Mouse (Mus musculus) C2C12 (cell line): ENCODE results near the gene H2-Aa. TPM values are rescaled to one million over a fixed set of nuclear protein-coding genes. Genes with fewer than 3 reads are reported as not detected.

ENCODE experiments used
- H3K27me3 ChIP-seq: one replicate; pipeline ENCODE4 v1.6.1; 2011; ENCODE audit not compliant: control insufficient read depth, insufficient read depth, insufficient read length
- H3K36me3 ChIP-seq: one replicate; pipeline ENCODE4 v1.6.1; 2011; ENCODE audit not compliant: control insufficient read depth, insufficient read depth
- H3K4me3 ChIP-seq: one replicate; pipeline ENCODE4 v1.5.1; 2011; ENCODE audit warnings: mild to moderate bottlenecking, control low read depth; ENCODE audit not compliant: poor library complexity, insufficient read depth, severe bottlenecking
- H3K79me2 ChIP-seq: one replicate; pipeline ENCODE4 v1.6.1; 2011; ENCODE audit not compliant: control insufficient read depth, insufficient read depth
- H3K79me3 ChIP-seq: one replicate; pipeline ENCODE4 v1.6.1; 2011; ENCODE audit warnings: low read depth, control low read depth
- H3ac ChIP-seq: one replicate; pipeline ENCODE3; 2011; ENCODE audit warnings: low read depth; ENCODE audit not compliant: control insufficient read depth, insufficient read length
- CEBPB ChIP-seq: IDR thresholded peaks from one replicate; pipeline ENCODE4 v1.6.1; 2011; ENCODE audit warnings: low read depth, mild to moderate bottlenecking, control low read depth, moderate library complexity
- CTCF ChIP-seq: IDR thresholded peaks from one replicate; pipeline ENCODE4 v1.5.1; 2011; ENCODE audit not compliant: control insufficient read depth, insufficient read depth, insufficient read length
- FOSL1 ChIP-seq: IDR thresholded peaks from one replicate; pipeline ENCODE4 v1.8.0; 2011; ENCODE audit warnings: mild to moderate bottlenecking, low read length; ENCODE audit not compliant: poor library complexity, insufficient read depth, severe bottlenecking
- MAX ChIP-seq: IDR thresholded peaks from one replicate; pipeline ENCODE4 v1.6.1; 2011; ENCODE audit warnings: mild to moderate bottlenecking, control low read depth
- MYOD1 ChIP-seq: IDR thresholded peaks from one replicate; pipeline ENCODE4 v1.6.1; 2011; ENCODE audit warnings: low read depth; ENCODE audit not compliant: control insufficient read depth, insufficient read length
- MYOG ChIP-seq: IDR thresholded peaks from one replicate; pipeline ENCODE4 v1.6.1; 2011; ENCODE audit not compliant: control insufficient read depth, insufficient read length; ENCODE audit errors: extremely low read depth
- USF1 ChIP-seq: IDR thresholded peaks from one replicate; pipeline ENCODE4 v1.6.1; 2011; ENCODE audit warnings: low read depth, mild to moderate bottlenecking, control low read depth, moderate library complexity
- polyA plus RNA-seq: library from polyadenylated mRNA; unstranded; fragments of >200 nt; fragmentation: generic; extraction: Trizol; gene quantifications from one replicate; pipeline ENCODE4 v1.2.1, GENCODE M21; 2012; ENCODE audit warnings: missing spikeins

Gene H2-Aa
- polyA plus RNA-seq, 1 experiment: not detected

DNA sequence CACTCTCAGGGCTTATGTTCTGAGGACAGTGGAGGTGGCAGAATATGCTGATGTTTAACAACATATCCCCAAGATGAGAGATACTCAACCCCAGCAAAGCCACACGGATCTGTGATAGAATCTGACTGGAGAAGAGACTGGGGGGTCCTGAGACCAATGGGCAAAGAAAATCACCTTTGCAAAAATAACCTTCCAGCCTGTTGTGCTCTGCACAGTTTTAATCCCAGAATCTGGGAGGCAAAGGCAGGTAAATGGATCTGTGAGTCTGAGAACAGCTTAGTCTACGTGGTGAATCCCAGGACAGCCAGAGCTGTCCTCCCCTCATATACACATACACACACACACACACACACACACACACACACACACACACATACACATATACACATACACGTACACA is 38.3 kb downstream of the H2-Aa start:
- Histone ChIP-seq H3K79me3 (no peaks in the 10 kb centered on the region), H3K36me3 (no peaks in the 10 kb centered on the region), H3K4me3 (no peak overlapping the region), H3K79me2 (no peaks in the 10 kb centered on the region), H3K27me3 (peaks cover 15% of the 10 kb centered on the region), H3ac (no peak overlapping the region)
- TF ChIP-seq CEBPB (no peak), CTCF (no peak), FOSL1 (no peak)

DNA sequence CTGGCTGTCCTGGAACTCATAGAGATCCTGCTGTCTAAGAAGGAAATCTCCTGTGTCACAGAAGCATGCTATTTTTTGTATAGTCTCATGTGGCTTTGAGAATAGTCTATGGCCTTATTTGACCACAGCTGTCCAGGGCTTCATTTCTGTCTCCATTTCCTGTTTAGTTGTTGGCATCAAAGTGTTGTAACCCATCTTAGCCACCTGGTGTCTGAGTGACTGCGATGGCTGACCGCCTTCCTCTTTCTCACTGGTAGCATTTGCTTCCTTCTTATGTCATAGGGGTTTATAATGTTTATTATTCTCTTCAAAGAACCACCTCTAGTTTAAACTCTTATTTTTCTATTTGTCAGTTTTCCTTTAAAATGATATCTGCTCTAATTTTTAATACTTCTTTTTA is 38.9 kb downstream of the H2-Aa start:
- Histone ChIP-seq H3K4me3 (no peak overlapping the region), H3K79me2 (no peaks in the 10 kb centered on the region), H3K36me3 (no peaks in the 10 kb centered on the region), H3K79me3 (no peaks in the 10 kb centered on the region), H3ac (no peak overlapping the region), H3K27me3 (peaks cover 15% of the 10 kb centered on the region)
- TF ChIP-seq CEBPB (no peak), MYOD1 (no peak), MYOG (no peak), CTCF (no peak), MAX (no peak), FOSL1 (no peak), USF1 (no peak)

- peaks cover 15% of the 10 kb centered on the region for H3K27me3 ChIP-seq
- no peak overlapping the region for H3ac ChIP-seq
- H3K4me3 ChIP-seq: no peak overlapping the region
- H3K36me3 ChIP-seq: no peaks in the 10 kb centered on the region
- TF ChIP-seq CTCF: no peak
- TF ChIP-seq MYOG: no peak
- H3K79me2 ChIP-seq: no peaks in the 10 kb centered on the region
- no peaks in the 10 kb centered on the region for H3K79me3 ChIP-seq
Measured at GRCm38 (mm10) chr17:34247047-34247446, 40.6 kb downstream of the H2-Aa start.

DNA sequence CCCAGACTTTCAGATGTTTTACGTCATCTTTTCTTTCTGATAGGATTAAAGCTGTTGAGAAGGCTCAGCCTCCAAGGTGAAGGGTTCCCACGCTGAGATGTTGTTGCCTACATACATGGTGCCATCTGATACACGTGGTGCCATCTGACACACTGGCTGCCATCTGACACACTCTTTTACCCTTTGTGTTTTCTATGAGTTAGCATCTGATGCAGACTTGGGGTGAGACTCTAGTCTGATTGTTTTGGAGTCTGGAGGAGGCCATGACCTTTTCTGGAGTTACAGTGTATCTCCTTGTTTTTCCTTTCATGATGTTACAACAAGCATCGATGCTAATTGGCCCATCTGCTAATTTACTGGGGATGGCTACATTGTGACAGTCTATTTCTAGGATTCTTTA is 43.0 kb downstream of the H2-Aa start:
- Histone ChIP-seq H3ac (no peak overlapping the region), H3K79me3 (no peaks in the 10 kb centered on the region), H3K36me3 (no peaks in the 10 kb centered on the region), H3K79me2 (no peaks in the 10 kb centered on the region), H3K4me3 (no peak overlapping the region), H3K27me3 (peaks cover 18% of the 10 kb centered on the region)
- TF ChIP-seq MAX (no peak), FOSL1 (no peak), CTCF (no peak), MYOG (no peak), MYOD1 (no peak), CEBPB (no peak), USF1 (no peak)

DNA sequence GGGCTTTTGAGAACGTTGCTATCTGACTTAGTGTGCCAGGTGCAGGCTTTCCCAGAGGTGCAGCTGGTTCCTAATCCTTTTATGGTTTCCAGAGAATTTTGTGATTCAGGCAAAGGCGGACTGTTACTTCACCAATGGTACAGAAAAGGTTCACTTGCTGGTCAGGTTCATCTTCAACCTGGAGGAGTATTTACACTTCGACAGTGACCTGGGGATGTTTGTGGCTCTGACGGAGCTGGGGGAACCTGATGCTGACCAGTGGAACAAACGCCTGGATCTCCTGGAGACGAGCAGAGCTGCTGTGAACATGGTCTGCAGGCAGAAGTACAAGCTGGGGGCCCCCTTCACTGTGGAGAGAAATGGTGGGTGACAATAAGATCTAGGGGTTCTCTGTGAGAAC is 46.7 kb downstream of the H2-Aa start:
- Histone ChIP-seq H3ac (no peak overlapping the region), H3K36me3 (no peaks in the 10 kb centered on the region), H3K79me3 (no peaks in the 10 kb centered on the region), H3K27me3 (peaks cover 6% of the 10 kb centered on the region), H3K4me3 (no peak overlapping the region), H3K79me2 (no peaks in the 10 kb centered on the region)
- no peak for TF ChIP-seq FOSL1

DNA sequence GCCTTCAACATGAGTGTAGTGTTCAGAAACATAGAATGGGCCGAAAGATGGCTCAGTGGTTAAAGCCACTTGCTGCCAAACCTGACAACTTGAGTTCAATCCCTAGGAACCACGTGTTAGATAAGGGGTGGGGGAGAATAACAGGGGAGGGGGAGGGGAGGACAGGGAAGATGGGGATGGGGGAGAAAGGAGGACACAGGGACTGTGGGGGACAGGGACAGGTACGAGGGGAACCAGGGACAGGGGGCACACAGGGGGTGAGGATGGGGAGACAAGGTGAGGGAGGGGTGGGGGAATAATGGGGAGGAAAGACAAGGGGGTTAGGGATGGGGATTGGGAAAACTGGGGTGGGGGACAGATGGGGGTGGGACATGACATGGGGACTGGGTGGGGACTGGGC is 47.3 kb downstream of the H2-Aa start:
- Histone ChIP-seq H3K79me3 (no peaks in the 10 kb centered on the region), H3ac (no peak overlapping the region)
- no peak for TF ChIP-seq MAX
- no peak for TF ChIP-seq FOSL1
- no peak for TF ChIP-seq MYOD1
- no peak for TF ChIP-seq CTCF
- TF ChIP-seq USF1: no peak
- TF ChIP-seq MYOG: no peak

GRCm38 (mm10) chr17:34239601-34240041 is 48.0 kb downstream of the H2-Aa start:
- H3K4me3 ChIP-seq: no peak overlapping the region
- no peaks in the 10 kb centered on the region for H3K79me2 ChIP-seq
- H3K27me3 ChIP-seq: peaks cover 6% of the 10 kb centered on the region
- H3K79me3 ChIP-seq: no peaks in the 10 kb centered on the region
- H3ac ChIP-seq: no peak overlapping the region
- no peaks in the 10 kb centered on the region for H3K36me3 ChIP-seq
- TF ChIP-seq MYOD1 (no peak), FOSL1 (no peak), CTCF (no peak), CEBPB (no peak), MYOG (no peak), MAX (no peak), USF1 (no peak)

More for the DNA sequence above, 47.3 kb downstream of the H2-Aa start:
- Histone ChIP-seq H3K4me3 (no peak overlapping the region), H3K79me2 (no peaks in the 10 kb centered on the region), H3K27me3 (peaks cover 6% of the 10 kb centered on the region), H3K36me3 (no peaks in the 10 kb centered on the region)
